Mouse (Mus musculus): ENCODE data around the gene Pcid2.

Pcid2 gene

DNA sequence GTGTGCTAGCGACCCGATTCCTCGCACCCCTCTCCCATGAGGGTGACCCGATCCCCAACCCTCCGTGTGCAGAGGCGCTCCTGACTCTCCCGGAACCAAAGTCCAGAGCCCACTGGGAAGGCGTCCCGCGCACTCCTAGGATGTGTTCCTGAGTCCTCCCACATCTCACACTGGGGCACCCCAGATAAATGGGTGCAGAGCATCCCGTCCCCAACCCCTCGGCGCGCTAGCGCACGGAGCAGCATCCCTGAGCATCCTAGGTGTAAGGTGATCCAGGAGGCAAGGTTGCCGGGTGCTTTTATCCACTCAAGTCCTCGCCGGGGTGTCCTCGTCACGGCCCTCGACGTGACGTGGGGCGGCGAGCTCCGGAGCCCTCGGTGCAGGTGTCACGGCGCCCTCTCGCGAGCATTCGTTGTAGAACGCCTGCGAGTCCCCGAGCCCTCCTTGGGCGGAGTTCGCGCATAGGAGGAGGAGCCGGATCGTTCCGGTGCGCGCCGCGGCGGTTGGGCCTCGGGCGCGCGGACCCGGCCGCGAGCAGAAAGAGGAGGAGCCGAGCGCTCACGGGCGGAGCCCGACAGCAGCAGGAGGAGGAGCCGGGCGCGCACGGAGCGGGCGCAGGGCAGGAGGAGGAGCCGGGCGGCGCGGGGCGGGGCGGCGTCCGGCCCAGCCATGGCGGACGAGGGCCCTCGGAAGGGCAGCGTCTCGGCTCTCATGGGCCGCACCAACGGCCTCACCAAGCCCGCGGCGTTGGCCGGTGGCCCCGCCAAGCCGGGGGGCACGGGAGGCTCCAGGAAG, at the start of gene Pcid2, which contains the start of gene Cul4a:
Gene Pcid2, minus strand, starts transcription at position 373 of the 795 bp plus-strand sequence.
Gene Cul4a, plus strand, starts transcription at position 535 of the 795 bp plus-strand sequence.
- DNase-seq (ENCODE audit: low read depth, low spot score), result peak; percentile 99

- DNase-seq (ENCODE audit: low read depth, low spot score), result no peak
Measured at GRCm38 (mm10) chr8:13154099-13154498, 48.8 kb upstream of the Pcid2 start.

GRCm38 (mm10) chr8:13150929-13151328, 45.7 kb upstream of the Pcid2 start:
- no peak for DNase-seq (ENCODE audit: low read depth, low spot score)

DNA sequence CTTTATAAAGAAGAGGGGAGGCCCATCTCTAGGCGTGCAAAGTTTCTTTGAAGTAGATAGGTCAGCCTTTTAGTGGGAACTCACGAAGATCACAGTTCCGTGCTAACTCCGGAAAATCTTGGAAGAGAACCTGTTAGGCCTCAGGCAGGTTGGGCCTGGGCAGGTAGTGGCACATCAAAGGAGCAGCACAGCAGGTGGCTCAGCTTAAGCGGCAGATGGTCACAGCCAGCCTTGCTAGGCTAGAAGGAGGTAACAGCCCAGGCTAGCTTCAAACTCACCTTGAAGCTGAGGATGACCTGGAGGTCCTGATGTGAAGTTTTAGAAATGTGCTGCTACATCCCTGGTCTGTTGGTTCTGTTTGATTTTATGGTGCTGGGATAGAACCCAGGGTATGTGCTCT, 44.6 kb upstream of the Pcid2 start:
- DNase-seq (ENCODE audit: low read depth, low spot score), result no peak

- DNase-seq (ENCODE audit: low read depth, low spot score), result no peak
Measured at GRCm38 (mm10) chr8:13149287-13149686, 44.0 kb upstream of the Pcid2 start.

- no peak for DNase-seq (ENCODE audit: low read depth, low spot score)
Measured at GRCm38 (mm10) chr8:13148476-13148875, 43.2 kb upstream of the Pcid2 start.

GRCm38 (mm10) chr8:13141681-13142080, 36.4 kb upstream of the Pcid2 start:
- DNase-seq (ENCODE audit: low read depth, low spot score), result no peak

- no peak for DNase-seq (ENCODE audit: low read depth, low spot score)
Measured at GRCm38 (mm10) chr8:13139641-13140182, 34.5 kb upstream of the Pcid2 start.

- peak; percentile 67 for DNase-seq (ENCODE audit: low read depth, low spot score)
Measured at GRCm38 (mm10) chr8:13132220-13132619, 27.0 kb upstream of the Pcid2 start.

DNA sequence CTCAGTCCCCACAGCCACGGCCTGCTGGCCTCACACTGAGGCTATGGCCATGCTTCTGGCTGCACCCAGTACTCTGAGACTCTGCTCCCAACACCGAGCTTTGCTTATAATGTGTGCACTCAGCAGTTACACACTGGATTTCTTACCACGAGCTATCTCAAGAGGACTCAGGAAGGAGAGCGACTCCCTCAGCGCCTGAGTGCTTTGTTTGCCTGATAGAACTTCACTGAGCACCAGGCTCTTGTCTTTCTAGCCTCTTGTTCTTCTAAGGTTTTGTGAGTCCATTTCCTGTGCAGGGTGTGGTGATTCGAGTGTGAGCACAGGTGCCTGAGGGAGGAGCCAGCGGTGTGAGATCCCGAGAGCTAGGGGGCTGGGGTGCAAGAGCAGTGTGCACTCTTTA, 19.6 kb upstream of the Pcid2 start:
- DNase-seq (ENCODE audit: low read depth, low spot score), result no peak

DNA sequence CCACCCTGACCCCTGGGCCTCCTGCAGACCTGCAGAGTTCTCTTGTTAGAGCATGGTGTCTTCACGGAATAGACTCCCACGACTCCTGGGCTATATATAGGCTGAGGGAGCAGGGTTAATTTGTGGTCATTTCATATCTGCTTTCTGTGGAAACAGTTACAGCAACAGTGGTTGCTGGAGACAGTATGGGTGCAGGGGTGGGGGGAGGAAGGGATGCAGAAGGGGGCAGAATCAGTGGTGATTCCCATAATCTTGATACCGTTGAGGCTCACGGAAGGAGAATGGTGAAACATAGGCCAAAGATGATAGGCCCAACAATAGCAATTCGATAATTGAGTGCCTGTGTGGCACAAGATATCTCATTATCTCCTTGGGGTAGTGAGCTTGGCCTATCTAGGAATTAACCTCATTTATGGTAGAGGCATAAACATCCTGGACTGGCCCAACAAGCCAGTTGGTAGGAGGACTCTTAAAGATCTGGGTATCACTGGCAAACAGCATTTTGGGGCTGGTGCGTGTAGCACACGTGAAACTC, 17.7 kb upstream of the Pcid2 start:
- DNase-seq (ENCODE audit: low read depth, low spot score), result no peak

DNA sequence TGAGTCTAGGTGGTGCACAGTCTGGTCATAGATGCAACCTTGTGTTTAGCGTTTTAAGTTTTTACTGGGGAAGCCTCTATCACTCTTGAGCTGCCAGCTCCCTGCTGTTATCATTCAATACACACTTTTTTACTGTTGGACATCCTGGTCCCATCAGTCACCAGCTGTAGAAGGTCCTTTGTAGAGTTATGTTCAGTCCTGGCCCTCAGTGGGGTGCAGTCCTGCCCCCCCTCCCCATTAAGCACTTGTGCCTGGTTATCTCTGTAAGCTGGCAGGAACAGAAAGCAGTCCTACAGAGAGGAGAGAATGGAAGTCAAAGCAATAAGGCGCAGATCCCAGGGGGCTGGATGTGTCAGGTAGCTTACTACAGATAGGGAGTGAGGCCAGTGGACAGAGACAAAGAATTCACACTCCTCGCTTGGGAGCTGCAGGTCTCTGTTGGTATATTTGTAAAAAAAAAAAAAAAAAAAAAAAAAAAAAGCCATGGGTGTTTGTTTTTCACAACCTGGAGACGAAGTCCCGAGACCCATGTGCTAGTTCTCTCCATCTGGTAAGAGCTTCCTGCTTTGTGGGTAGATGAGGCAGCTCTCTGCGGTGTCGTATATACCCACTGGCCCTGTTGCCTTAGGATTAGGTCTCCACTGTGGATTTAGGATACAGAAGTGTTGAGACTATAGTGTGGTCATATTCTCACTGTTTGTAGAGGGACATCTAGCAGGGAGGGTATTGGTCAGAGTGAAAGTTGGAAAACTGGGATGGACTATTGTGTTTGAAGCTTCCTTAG, 15.8 kb upstream of the Pcid2 start:
- DNase-seq (ENCODE audit: low read depth, low spot score), result no peak

DNA sequence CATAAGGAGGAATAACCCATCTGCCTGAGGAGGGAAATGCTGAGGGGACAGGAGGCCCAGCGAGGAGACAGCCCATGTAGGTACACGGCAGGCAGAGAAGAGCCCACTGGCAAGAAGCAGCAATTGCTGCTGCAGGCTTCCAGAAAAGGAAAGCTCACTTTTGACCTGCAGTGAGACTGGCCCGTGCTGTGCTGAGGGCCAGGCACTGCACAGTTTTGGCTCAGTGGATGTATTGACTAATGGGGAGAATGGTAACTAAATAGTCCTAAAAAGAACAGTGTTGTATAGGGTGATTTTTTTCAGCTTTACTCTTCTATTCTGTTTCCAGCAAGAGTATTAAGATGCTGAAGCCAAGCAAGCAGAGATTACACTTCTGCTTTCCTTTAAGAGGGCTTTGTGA, 13.3 kb upstream of the Pcid2 start:
- no peak for DNase-seq (ENCODE audit: low read depth, low spot score)

DNA sequence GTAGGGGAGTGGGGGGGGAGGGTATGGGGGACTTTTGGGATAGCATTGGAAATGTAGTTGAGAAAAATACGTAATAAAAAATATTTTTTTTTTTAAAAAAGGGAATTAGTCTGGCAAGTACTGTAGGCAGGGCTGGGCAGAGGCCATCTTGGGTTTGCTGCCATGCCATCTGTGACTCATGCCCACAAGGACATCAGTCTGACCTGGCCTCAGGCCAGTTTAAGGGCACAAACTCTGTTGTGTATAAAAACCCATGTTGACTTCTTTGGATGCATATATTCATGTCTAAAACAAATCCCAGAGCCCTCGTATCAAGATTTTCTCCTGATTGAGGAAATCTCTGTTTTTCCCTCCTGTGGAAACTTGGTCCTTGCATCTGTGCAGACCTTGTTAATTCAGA, 11.8 kb upstream of the Pcid2 start:
- no peak for DNase-seq (ENCODE audit: low read depth, low spot score)

- DNase-seq (ENCODE audit: low read depth, low spot score), result no peak
Measured at GRCm38 (mm10) chr8:13113232-13113631, 8.0 kb upstream of the Pcid2 start.

GRCm38 (mm10) chr8:13111917-13112316, 6.7 kb upstream of the Pcid2 start:
- no peak for DNase-seq (ENCODE audit: low read depth, low spot score)

DNA sequence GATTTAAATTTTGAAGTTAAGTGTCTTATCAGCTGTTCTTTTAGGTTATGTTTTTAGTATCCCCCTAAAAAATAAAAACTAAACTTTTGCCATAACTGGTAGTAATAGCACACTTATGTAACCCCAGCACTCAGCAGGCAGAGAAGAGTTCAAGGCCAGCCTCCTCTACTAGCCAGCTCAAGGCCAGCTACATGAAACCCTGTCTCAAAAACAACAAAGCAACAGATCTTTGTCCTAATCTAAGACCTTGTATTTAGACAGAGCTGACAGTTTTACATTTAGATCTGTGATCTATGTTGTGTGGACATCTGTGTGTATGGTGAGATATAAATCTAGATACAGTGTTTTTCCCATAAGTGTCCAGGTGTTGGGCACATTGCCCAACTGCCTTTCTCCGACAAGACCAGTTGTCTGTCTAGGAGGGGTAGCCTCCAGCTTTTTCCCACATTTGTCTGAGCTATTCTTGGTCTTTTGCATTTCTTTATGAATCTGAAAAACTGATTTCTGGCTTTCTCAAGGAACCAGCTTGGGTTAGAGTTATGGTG, 4.2 kb upstream of the Pcid2 start:
- DNase-seq (ENCODE audit: low read depth, low spot score), result no peak

- DNase-seq (ENCODE audit: low read depth, low spot score), result no peak
Measured at GRCm38 (mm10) chr8:13108967-13109366, 3.7 kb upstream of the Pcid2 start.

GRCm38 (mm10) chr8:13107990-13108638, 2.9 kb upstream of the Pcid2 start:
- DNase-seq (ENCODE audit: low read depth, low spot score), result no peak

- no peak for DNase-seq (ENCODE audit: low read depth, low spot score)
Measured at GRCm38 (mm10) chr8:13105908-13106551, 771 bp upstream of the Pcid2 start.

GRCm38 (mm10) chr8:13104691-13105086, 570 bp downstream of the Pcid2 start:
- peak; percentile 83 for DNase-seq (ENCODE audit: low read depth, low spot score)

Measured in mesoderm, embryonic 11.5 days (tissue).